Mouse (Mus musculus): Measurements from ENCODE around the gene Pcp4l1. TPM values are rescaled to one million over a fixed set of nuclear protein-coding genes. Genes with fewer than 3 reads are reported as not detected.

Pcp4l1 gene
- polyA plus RNA-seq, 1 experiment from 2014 or later: 9.7 TPM

- 89% methylated on average over 2 of the region's 2 CpGs for WGBS
- Histone ChIP-seq H3K27me3 (replicated peaks; ENCODE audit: control insufficient read depth, insufficient read depth, low read length) (no peaks in the 10 kb centered on the region), H3K4me3 (ENCODE audit: low read depth, low read length) (no peak overlapping the region), H3K9me3 (replicated peaks; ENCODE audit: control insufficient read depth, low read length) (no peaks in the 10 kb centered on the region), H3K4me1 (ENCODE audit: control insufficient read depth, insufficient read depth, low read length) (peaks cover 6% of the 10 kb centered on the region), H3K9ac (ENCODE audit: low read length) (no peak overlapping the region), H3K36me3 (ENCODE audit: control insufficient read depth, insufficient read depth, low read length) (peaks cover 15% of the 10 kb centered on the region), H3K27ac (ENCODE audit: low read depth, low read length) (no peak overlapping the region), H3K4me2 (ENCODE audit: low read length) (no peak overlapping the region)
- DNase-seq (ENCODE audit: low spot score) (no peak), ATAC-seq (no peak)
Observed at GRCm38 (mm10) chr1:171223796-171224195, 27.7 kb upstream of the Pcp4l1 start.

GRCm38 (mm10) chr1:171223168-171223567 lies 27.1 kb upstream of the Pcp4l1 start:
- H3K4me2 ChIP-seq (ENCODE audit: low read length): peak overlapping the region; percentile 85
- peak overlapping the region; percentile 60; the same call in 1 of the 2 replicates for H3K4me3 ChIP-seq (ENCODE audit: low read depth, low read length)
- 82% methylated on average over 6 of the region's 6 CpGs for WGBS
- H3K9ac ChIP-seq (ENCODE audit: low read length): peak overlapping the region; percentile 22; the same call in 1 of the 2 replicates
- peaks cover 20% of the 10 kb centered on the region for H3K36me3 ChIP-seq (ENCODE audit: control insufficient read depth, insufficient read depth, low read length)
- H3K27ac ChIP-seq (ENCODE audit: low read depth, low read length): no peak overlapping the region
- H3K9me3 ChIP-seq (replicated peaks; ENCODE audit: control insufficient read depth, low read length): no peaks in the 10 kb centered on the region
- peaks cover 6% of the 10 kb centered on the region for H3K4me1 ChIP-seq (ENCODE audit: control insufficient read depth, insufficient read depth, low read length)
- ATAC-seq: no peak
- H3K27me3 ChIP-seq (replicated peaks; ENCODE audit: control insufficient read depth, insufficient read depth, low read length): no peaks in the 10 kb centered on the region
- DNase-seq (ENCODE audit: low spot score): no peak

GRCm38 (mm10) chr1:171222238-171223155 lies 26.4 kb upstream of the Pcp4l1 start, which contains the start of gene Tomm40l:
Tomm40l (minus strand) TSS chr1:171222514.
- peaks cover 6% of the 10 kb centered on the region for H3K4me1 ChIP-seq (ENCODE audit: control insufficient read depth, insufficient read depth, low read length)
- H3K4me3 ChIP-seq (ENCODE audit: low read depth, low read length): peak within 1 kb of the TSS; percentile 60
- H3K27me3 ChIP-seq (replicated peaks; ENCODE audit: control insufficient read depth, insufficient read depth, low read length): no peaks in the 10 kb centered on the region
- H3K36me3 ChIP-seq (ENCODE audit: control insufficient read depth, insufficient read depth, low read length): peaks cover 23% of the 10 kb centered on the region
- H3K27ac ChIP-seq (ENCODE audit: low read depth, low read length): no peak within 1 kb of the TSS
- 2% methylated on average over 28 of the region's 28 CpGs for WGBS
- peak within 1 kb of the TSS; percentile 85 for H3K4me2 ChIP-seq (ENCODE audit: low read length)
- peak within 1 kb of the TSS; percentile 68 for H3K9ac ChIP-seq (ENCODE audit: low read length)
- no peaks in the 10 kb centered on the region for H3K9me3 ChIP-seq (replicated peaks; ENCODE audit: control insufficient read depth, low read length)
- ATAC-seq (peak; percentile 97), DNase-seq (ENCODE audit: low spot score) (peak; percentile 99)

- H3K9ac ChIP-seq (ENCODE audit: low read length): peak overlapping the region; percentile 68
- WGBS: 8% methylated on average over 22 of the region's 22 CpGs
- peak overlapping the region; percentile 60 for H3K4me3 ChIP-seq (ENCODE audit: low read depth, low read length)
- H3K27ac ChIP-seq (ENCODE audit: low read depth, low read length): no peak overlapping the region
- H3K9me3 ChIP-seq (replicated peaks; ENCODE audit: control insufficient read depth, low read length): no peaks in the 10 kb centered on the region
- DNase-seq (ENCODE audit: low spot score): no peak
- no peaks in the 10 kb centered on the region for H3K27me3 ChIP-seq (replicated peaks; ENCODE audit: control insufficient read depth, insufficient read depth, low read length)
- H3K4me2 ChIP-seq (ENCODE audit: low read length): peak overlapping the region; percentile 85
- peaks cover 6% of the 10 kb centered on the region for H3K4me1 ChIP-seq (ENCODE audit: control insufficient read depth, insufficient read depth, low read length)
- no peak; the same call in 1 of the 2 replicates for ATAC-seq
- H3K36me3 ChIP-seq (ENCODE audit: control insufficient read depth, insufficient read depth, low read length): peaks cover 23% of the 10 kb centered on the region
Observed at GRCm38 (mm10) chr1:171221281-171222193, 25.5 kb upstream of the Pcp4l1 start.

GRCm38 (mm10) chr1:171220871-171221270 lies 24.8 kb upstream of the Pcp4l1 start:
- Histone ChIP-seq H3K36me3 (ENCODE audit: control insufficient read depth, insufficient read depth, low read length) (peaks cover 23% of the 10 kb centered on the region), H3K27me3 (replicated peaks; ENCODE audit: control insufficient read depth, insufficient read depth, low read length) (no peaks in the 10 kb centered on the region)
- ATAC-seq: peak; percentile 10; the same call in 1 of the 2 replicates

GRCm38 (mm10) chr1:171216241-171216955 lies 20.3 kb upstream of the Pcp4l1 start:
- ATAC-seq (no peak), DNase-seq (ENCODE audit: low spot score) (no peak)
- H3K4me3 ChIP-seq (ENCODE audit: low read depth, low read length): no peak overlapping the region
- no peak overlapping the region for H3K4me2 ChIP-seq (ENCODE audit: low read length)
- H3K4me1 ChIP-seq (ENCODE audit: control insufficient read depth, insufficient read depth, low read length): peaks cover 2% of the 10 kb centered on the region
- H3K27me3 ChIP-seq (replicated peaks; ENCODE audit: control insufficient read depth, insufficient read depth, low read length): no peaks in the 10 kb centered on the region
- no peak overlapping the region for H3K27ac ChIP-seq (ENCODE audit: low read depth, low read length)
- H3K9ac ChIP-seq (ENCODE audit: low read length): no peak overlapping the region
- 89% methylated on average over 18 of the region's 18 CpGs for WGBS
- no peaks in the 10 kb centered on the region for H3K9me3 ChIP-seq (replicated peaks; ENCODE audit: control insufficient read depth, low read length)
- peaks cover 23% of the 10 kb centered on the region for H3K36me3 ChIP-seq (ENCODE audit: control insufficient read depth, insufficient read depth, low read length)

More at GRCm38 (mm10) chr1:171220871-171221270, 24.8 kb upstream of the Pcp4l1 start:
- Histone ChIP-seq H3K9me3 (replicated peaks; ENCODE audit: control insufficient read depth, low read length) (no peaks in the 10 kb centered on the region), H3K9ac (ENCODE audit: low read length) (no peak overlapping the region), H3K4me3 (ENCODE audit: low read depth, low read length) (peak overlapping the region; percentile 16; the same call in 1 of the 2 replicates), H3K4me2 (ENCODE audit: low read length) (peak overlapping the region; percentile 85), H3K4me1 (ENCODE audit: control insufficient read depth, insufficient read depth, low read length) (peaks cover 6% of the 10 kb centered on the region), H3K27ac (ENCODE audit: low read depth, low read length) (no peak overlapping the region)
- peak; percentile 89 for DNase-seq (ENCODE audit: low spot score)
- 8% methylated on average over 10 of the region's 10 CpGs for WGBS

- Histone ChIP-seq H3K4me1 (ENCODE audit: control insufficient read depth, insufficient read depth, low read length) (no peaks in the 10 kb centered on the region), H3K9ac (ENCODE audit: low read length) (no peak within 1 kb of the TSS), H3K27me3 (replicated peaks; ENCODE audit: control insufficient read depth, insufficient read depth, low read length) (no peaks in the 10 kb centered on the region), H3K36me3 (ENCODE audit: control insufficient read depth, insufficient read depth, low read length) (0 out of 2 replicates have a peak, but pooled peaks cover 8% of the 10 kb centered on the region), H3K9me3 (replicated peaks; ENCODE audit: control insufficient read depth, low read length) (no peaks in the 10 kb centered on the region), H3K4me2 (ENCODE audit: low read length) (no peak within 1 kb of the TSS), H3K27ac (ENCODE audit: low read depth, low read length) (no peak within 1 kb of the TSS), H3K4me3 (ENCODE audit: low read depth, low read length) (no peak within 1 kb of the TSS)
- no peak for DNase-seq (ENCODE audit: low spot score)
- no peak for ATAC-seq
- WGBS: 63% methylated on average over 10 of the region's 10 CpGs
Observed at GRCm38 (mm10) chr1:171213801-171214496, 17.9 kb upstream of the Pcp4l1 start, which contains the start of gene Nr1i3. Nr1i3 (plus strand) TSS chr1:171213970.

Data from forebrain, embryonic 14.5 days (tissue).